23 mouse cellular contexts compared by ENCODE assay signal in genomic region chr15:79429994-79430393, GRCm38 (mm10).
"Had no signal": no experiment of that assay in that cellular context is flagged by ENCODE, and none has a peak within 500 bp of the region (broad histone marks: within the 10 kb centered on the region; RNA-seq: fewer than 3 reads in every experiment).

No protein-coding gene starts in this region.

- ATAC-seq: intestine, postnatal 0 days; liver, embryonic 12.5 days; midbrain, embryonic 13.5 days; midbrain, embryonic 16.5 days had no signal

- H3K4me3 ChIP-seq: layer of hippocampus, adult 2 months; limb, embryonic 10.5 days; limb, embryonic 13.5 days; liver, embryonic 12.5 days; liver, embryonic 15.5 days; lung, embryonic 15.5 days; megakaryocyte, embryonic 14.5 days; midbrain, embryonic 10.5 days; midbrain, embryonic 13.5 days; myocyte; neural tube, embryonic 13.5 days; stomach, embryonic 15.5 days had no signal

- H3K9me3 ChIP-seq: limb, embryonic 10.5 days; liver, embryonic 12.5 days; liver, embryonic 15.5 days; lung, embryonic 15.5 days; midbrain, embryonic 13.5 days; neural tube, embryonic 13.5 days; stomach, embryonic 15.5 days had no signal

- H3K4me1 ChIP-seq: limb, embryonic 10.5 days; limb, embryonic 13.5 days had no signal

- H3K9ac ChIP-seq: limb, embryonic 13.5 days; liver, embryonic 12.5 days; liver, embryonic 15.5 days; lung, embryonic 15.5 days; midbrain, embryonic 13.5 days; neural tube, embryonic 13.5 days; stomach, embryonic 15.5 days had no signal

- DNase-seq: layer of hippocampus, adult 9-11 months; liver; lung, adult 18-20 months; lung, postnatal 10 days; lung, postnatal 36 days; retina, postnatal 1 day; right cerebral cortex, postnatal 25 days; spleen, adult 18-20 months; thymus, postnatal 25 days had no signal

- H3K27ac ChIP-seq: layer of hippocampus, adult 2 months; limb, embryonic 10.5 days; limb, embryonic 13.5 days; liver, embryonic 12.5 days; liver, embryonic 15.5 days; lung, embryonic 15.5 days; midbrain, embryonic 10.5 days; midbrain, embryonic 13.5 days; neural tube, embryonic 13.5 days; stomach, embryonic 15.5 days had no signal

- H3K27me3 ChIP-seq: limb, embryonic 13.5 days; liver, embryonic 12.5 days; liver, embryonic 15.5 days; lung, embryonic 15.5 days; megakaryocyte, embryonic 14.5 days; midbrain, embryonic 13.5 days; neural tube, embryonic 13.5 days; stomach, embryonic 15.5 days had no signal

- H3K4me2 ChIP-seq: limb, embryonic 13.5 days; liver, embryonic 12.5 days; liver, embryonic 15.5 days; lung, embryonic 15.5 days; midbrain, embryonic 13.5 days; neural tube, embryonic 13.5 days; stomach, embryonic 15.5 days had no signal
